Mouse (Mus musculus) olfactory bulb, adult 2 months (tissue): ENCODE measurements around the gene Zfp385c.

Source experiments
- CTCF ChIP-seq: fragments of 200-500 bp; IDR thresholded peaks from 2 replicates; pipeline ENCODE4 v1.5.1; 2012; ENCODE audit warnings: low read depth, mild to moderate bottlenecking, low read length, moderate library complexity; ENCODE audit not compliant: insufficient read depth
- POLR2A ChIP-seq: fragments of 200-500 bp; IDR thresholded peaks from 2 replicates; pipeline ENCODE4 v1.6.1; 2012; ENCODE audit warnings: mild to moderate bottlenecking, low read depth, low read length, moderate library complexity; ENCODE audit not compliant: insufficient read depth

DNA sequence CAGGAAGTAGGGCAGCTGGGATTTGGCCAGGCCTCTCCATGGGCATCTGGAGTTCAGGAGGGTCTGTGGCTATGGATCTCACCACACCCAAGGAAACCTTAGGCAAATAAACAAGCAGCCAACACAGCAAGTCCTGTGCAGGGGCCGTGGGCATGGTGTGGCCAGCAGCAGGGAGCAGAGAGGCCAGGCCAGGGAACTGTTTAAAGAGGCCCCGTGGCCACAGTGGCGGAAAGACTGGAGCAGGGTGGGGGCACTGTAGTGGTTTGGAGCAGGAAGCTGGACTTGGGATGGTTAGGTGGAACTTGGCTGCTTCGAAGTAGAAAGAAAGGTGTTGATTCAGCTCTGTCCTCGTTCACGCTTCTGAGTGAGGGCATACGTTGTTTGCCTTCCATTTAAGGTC lies 5.0 kb downstream of the Zfp385c start:
- TF ChIP-seq CTCF (no peak), POLR2A (no peak)
